Mouse (Mus musculus): ENCODE measurements around the gene Gm10591.
"Not testable (repeated sequence)": the region's sequence is repeated elsewhere in the genome, so short reads cannot be mapped to it uniquely, and the experiment has no call there.

Gene Gm10591

DNA sequence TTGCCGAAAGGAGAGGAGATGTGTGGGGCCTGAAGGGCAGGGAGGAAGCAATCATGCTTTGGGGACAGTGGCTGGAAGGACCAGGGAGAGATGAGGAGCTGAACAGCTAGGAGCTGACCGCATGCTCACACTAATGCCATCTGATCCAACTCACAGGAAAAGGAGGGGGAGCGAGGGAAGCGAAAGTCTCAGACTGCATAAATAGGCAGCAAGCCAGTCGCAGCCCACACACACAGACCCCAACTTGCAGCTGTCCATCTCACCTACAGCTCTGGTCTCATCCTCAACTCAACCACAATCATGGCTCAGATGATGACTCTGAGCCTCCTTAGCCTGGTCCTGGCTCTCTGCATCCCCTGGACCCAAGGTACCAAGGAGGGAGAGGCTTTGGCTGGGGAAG is at the start of gene Gm10591:
Gene Gm10591 (plus strand): TSS at position 301 of the 400 bp plus-strand sequence.
- not testable (repeated sequence) for DNase-seq (ENCODE audit: low spot score in 2 of 2)

DNA sequence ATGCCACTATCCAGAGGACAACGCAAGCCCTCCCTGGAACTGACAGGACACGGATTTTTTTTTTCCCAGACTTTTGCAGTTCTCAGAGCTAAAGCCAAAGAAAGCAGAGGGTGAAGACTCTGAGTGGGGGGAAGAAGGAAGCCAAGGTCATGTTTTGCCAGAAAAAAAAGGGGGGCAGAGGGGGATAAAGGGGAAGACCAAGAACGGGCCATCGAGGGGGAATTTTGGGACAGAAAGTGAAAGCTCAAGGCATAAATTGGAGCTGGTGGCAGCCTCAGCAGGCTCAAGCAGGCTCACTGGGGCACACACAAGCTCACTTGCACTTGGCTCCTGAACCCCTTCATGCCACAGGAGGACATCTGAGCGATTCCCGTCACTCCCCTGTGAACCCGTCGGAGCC is 17.4 kb downstream of the Gm10591 start, which contains the start of gene Gm2564:
Gene Gm2564 (plus strand): TSS at position 301 of the 400 bp plus-strand sequence.
- not testable (repeated sequence) for DNase-seq (ENCODE audit: low spot score in 2 of 2)

DNA sequence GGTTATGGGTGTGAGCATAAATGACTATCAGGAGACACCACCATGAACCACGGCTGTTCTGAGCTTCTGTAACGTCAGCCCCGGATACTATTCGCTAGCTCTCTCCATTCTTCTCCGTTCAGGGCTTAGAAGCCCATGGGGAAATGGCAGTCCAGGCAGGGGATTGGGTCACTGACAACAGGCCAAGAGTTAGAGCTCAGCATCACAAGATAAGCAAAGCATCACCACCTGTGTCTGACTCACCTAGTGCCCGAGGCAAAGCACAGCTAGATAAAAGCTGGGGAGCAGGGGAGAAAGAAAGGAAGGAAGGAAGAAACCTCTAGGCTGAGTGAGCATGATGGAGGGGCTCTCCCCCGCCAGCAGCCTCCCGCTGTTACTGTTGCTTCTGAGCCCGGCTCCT is 43.0 kb downstream of the Gm10591 start, which contains the start of gene Ccl27b:
Gene Ccl27b (plus strand): TSS at position 301 of the 400 bp plus-strand sequence.
- not testable (repeated sequence) for DNase-seq (ENCODE audit: low spot score in 2 of 2)

DNA sequence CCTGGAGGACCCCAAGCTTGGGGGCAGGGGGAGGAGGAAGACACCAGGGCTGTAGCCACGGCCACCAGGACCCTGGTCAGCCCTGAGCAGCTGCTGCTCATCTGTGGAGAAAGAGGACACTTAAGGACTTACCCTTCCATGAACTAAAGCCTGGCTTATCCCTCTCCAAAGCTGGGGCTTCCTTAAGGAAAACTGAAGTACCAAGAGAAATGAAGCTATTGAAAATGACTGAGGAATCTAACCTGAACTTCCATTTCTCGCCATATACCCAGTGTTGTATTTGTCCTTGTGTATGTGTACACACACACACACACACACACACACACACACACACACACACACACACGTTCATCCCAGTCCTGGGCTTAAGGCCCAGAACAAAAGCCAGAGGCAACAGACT is 49.8 kb downstream of the Gm10591 start, which contains the start of gene Il11ra2:
Gene Il11ra2 (minus strand): TSS at position 101 of the 400 bp plus-strand sequence.
- not testable (repeated sequence) for DNase-seq (ENCODE audit: low spot score in 2 of 2)

Data from frontal cortex, postnatal 36 days (tissue).